Mouse (Mus musculus): Measurements from ENCODE around the gene Clec9a. TPM values are rescaled to one million over a fixed set of nuclear protein-coding genes. Genes with fewer than 3 reads are reported as not detected.
A peak's percentile ranks its signal among the peaks of the same experiment; 100 is the strongest.

The Clec9a gene
- polyA plus RNA-seq (2012; rRNA removed), result 0.06 TPM in 1 of 2 replicates, not detected in the other

DNA sequence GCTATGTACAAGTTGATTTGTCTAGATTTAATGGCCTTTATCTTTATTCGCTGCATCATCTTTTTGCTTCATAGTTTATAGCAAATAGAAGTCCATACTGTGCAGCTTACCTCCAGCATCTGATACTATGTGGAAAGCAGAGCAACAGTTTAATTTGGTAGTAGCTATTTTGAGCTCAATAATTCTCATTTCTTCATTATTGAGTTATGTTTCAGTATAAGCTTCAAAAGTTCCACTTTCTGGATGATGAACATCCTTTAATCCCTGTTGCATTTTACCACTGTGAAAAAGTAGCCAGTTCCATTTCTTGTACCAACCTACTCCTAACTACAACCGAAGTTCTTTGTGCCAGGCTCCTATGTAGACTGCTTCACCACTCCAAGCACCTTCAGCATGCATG, at the start of gene Clec9a:
Clec9a (plus strand) TSS at position 301 of the 400 bp plus-strand sequence.
- H3K27ac ChIP-seq (ENCODE audit: control insufficient read depth, insufficient read depth, low read depth, low read length), result no peak within 1 kb of the TSS
- H3K27me3 ChIP-seq (ENCODE audit: control insufficient read depth, insufficient read depth, low read length), result no peaks in the 10 kb centered on the region
- H3K4me3 ChIP-seq (ENCODE audit: control insufficient read depth, low read depth, low read length), result no peak within 1 kb of the TSS
- H3K36me3 ChIP-seq (ENCODE audit: control insufficient read depth, insufficient read depth, low read length), result no peaks in the 10 kb centered on the region
- TF ChIP-seq CTCF (IDR thresholded peaks at IDR 0.05; ENCODE audit: control insufficient read depth, insufficient read depth, insufficient replicate concordance, low read depth, low read length) (no peak), POLR2A (IDR thresholded peaks at IDR 0.05; ENCODE audit: control insufficient read depth, low read depth, low read length) (no peak)
- no peaks in the 10 kb centered on the region for H3K4me1 ChIP-seq (ENCODE audit: control insufficient read depth, insufficient read depth, low read length)

- Histone ChIP-seq H3K27me3 (ENCODE audit: control insufficient read depth, insufficient read depth, low read length) (no peaks in the 10 kb centered on the region), H3K36me3 (ENCODE audit: control insufficient read depth, insufficient read depth, low read length) (no peaks in the 10 kb centered on the region), H3K4me3 (ENCODE audit: control insufficient read depth, low read depth, low read length) (no peak overlapping the region), H3K4me1 (ENCODE audit: control insufficient read depth, insufficient read depth, low read length) (no peaks in the 10 kb centered on the region), H3K27ac (ENCODE audit: control insufficient read depth, insufficient read depth, low read depth, low read length) (no peak overlapping the region)
- TF ChIP-seq CTCF (IDR thresholded peaks at IDR 0.05; ENCODE audit: control insufficient read depth, insufficient read depth, insufficient replicate concordance, low read depth, low read length), result no peak
- TF ChIP-seq POLR2A (IDR thresholded peaks at IDR 0.05; ENCODE audit: control insufficient read depth, low read depth, low read length), result no peak
These were observed 49.1 kb upstream of the Clec9a start for GRCm38 (mm10) chr6:129359515-129359914.

- no peak overlapping the region for H3K4me3 ChIP-seq (ENCODE audit: control insufficient read depth, low read depth, low read length)
- H3K4me1 ChIP-seq (ENCODE audit: control insufficient read depth, insufficient read depth, low read length), result no peaks in the 10 kb centered on the region
- TF ChIP-seq CTCF (IDR thresholded peaks at IDR 0.05; ENCODE audit: control insufficient read depth, insufficient read depth, insufficient replicate concordance, low read depth, low read length), result no peak
These were observed 44.7 kb upstream of the Clec9a start for GRCm38 (mm10) chr6:129363942-129364341.

GRCm38 (mm10) chr6:129365959-129366359, 42.7 kb upstream of the Clec9a start:
- H3K4me1 ChIP-seq (ENCODE audit: control insufficient read depth, insufficient read depth, low read length), result no peaks in the 10 kb centered on the region
- no peaks in the 10 kb centered on the region for H3K36me3 ChIP-seq (ENCODE audit: control insufficient read depth, insufficient read depth, low read length)
- TF ChIP-seq CTCF (IDR thresholded peaks at IDR 0.05; ENCODE audit: control insufficient read depth, insufficient read depth, insufficient replicate concordance, low read depth, low read length) (peak; percentile 21; the same call in 1 of the 2 replicates), POLR2A (IDR thresholded peaks at IDR 0.05; ENCODE audit: control insufficient read depth, low read depth, low read length) (no peak)
- no peak overlapping the region for H3K27ac ChIP-seq (ENCODE audit: control insufficient read depth, insufficient read depth, low read depth, low read length)
- no peak overlapping the region for H3K4me3 ChIP-seq (ENCODE audit: control insufficient read depth, low read depth, low read length)
- no peaks in the 10 kb centered on the region for H3K27me3 ChIP-seq (ENCODE audit: control insufficient read depth, insufficient read depth, low read length)

More at GRCm38 (mm10) chr6:129363942-129364341, 44.7 kb upstream of the Clec9a start:
- H3K27me3 ChIP-seq (ENCODE audit: control insufficient read depth, insufficient read depth, low read length), result no peaks in the 10 kb centered on the region
- no peaks in the 10 kb centered on the region for H3K36me3 ChIP-seq (ENCODE audit: control insufficient read depth, insufficient read depth, low read length)
- H3K27ac ChIP-seq (ENCODE audit: control insufficient read depth, insufficient read depth, low read depth, low read length), result no peak overlapping the region

- TF ChIP-seq CTCF (IDR thresholded peaks at IDR 0.05; ENCODE audit: control insufficient read depth, insufficient read depth, insufficient replicate concordance, low read depth, low read length) (no peak), POLR2A (IDR thresholded peaks at IDR 0.05; ENCODE audit: control insufficient read depth, low read depth, low read length) (no peak)
- Histone ChIP-seq H3K27ac (ENCODE audit: control insufficient read depth, insufficient read depth, low read depth, low read length) (no peak overlapping the region), H3K27me3 (ENCODE audit: control insufficient read depth, insufficient read depth, low read length) (no peaks in the 10 kb centered on the region), H3K36me3 (ENCODE audit: control insufficient read depth, insufficient read depth, low read length) (no peaks in the 10 kb centered on the region), H3K4me1 (ENCODE audit: control insufficient read depth, insufficient read depth, low read length) (no peaks in the 10 kb centered on the region), H3K4me3 (ENCODE audit: control insufficient read depth, low read depth, low read length) (no peak overlapping the region)
These were observed 39.1 kb upstream of the Clec9a start for GRCm38 (mm10) chr6:129369374-129370132.

- TF ChIP-seq POLR2A (IDR thresholded peaks at IDR 0.05; ENCODE audit: control insufficient read depth, low read depth, low read length), result no peak
- no peak for TF ChIP-seq CTCF (IDR thresholded peaks at IDR 0.05; ENCODE audit: control insufficient read depth, insufficient read depth, insufficient replicate concordance, low read depth, low read length)
- Histone ChIP-seq H3K27me3 (ENCODE audit: control insufficient read depth, insufficient read depth, low read length) (no peaks in the 10 kb centered on the region), H3K4me3 (ENCODE audit: control insufficient read depth, low read depth, low read length) (no peak overlapping the region), H3K4me1 (ENCODE audit: control insufficient read depth, insufficient read depth, low read length) (no peaks in the 10 kb centered on the region), H3K27ac (ENCODE audit: control insufficient read depth, insufficient read depth, low read depth, low read length) (no peak overlapping the region), H3K36me3 (ENCODE audit: control insufficient read depth, insufficient read depth, low read length) (no peaks in the 10 kb centered on the region)
These were observed 33.7 kb upstream of the Clec9a start for GRCm38 (mm10) chr6:129374937-129375471.

- no peaks in the 10 kb centered on the region for H3K27me3 ChIP-seq (ENCODE audit: control insufficient read depth, insufficient read depth, low read length)
- H3K27ac ChIP-seq (ENCODE audit: control insufficient read depth, insufficient read depth, low read depth, low read length), result no peak overlapping the region
- H3K4me3 ChIP-seq (ENCODE audit: control insufficient read depth, low read depth, low read length), result no peak overlapping the region
- TF ChIP-seq POLR2A (IDR thresholded peaks at IDR 0.05; ENCODE audit: control insufficient read depth, low read depth, low read length) (no peak), CTCF (IDR thresholded peaks at IDR 0.05; ENCODE audit: control insufficient read depth, insufficient read depth, insufficient replicate concordance, low read depth, low read length) (no peak)
- no peaks in the 10 kb centered on the region for H3K4me1 ChIP-seq (ENCODE audit: control insufficient read depth, insufficient read depth, low read length)
- no peaks in the 10 kb centered on the region for H3K36me3 ChIP-seq (ENCODE audit: control insufficient read depth, insufficient read depth, low read length)
These were observed 28.2 kb upstream of the Clec9a start for GRCm38 (mm10) chr6:129380454-129380853.

All from testis, adult 2 months (tissue).